Mouse (Mus musculus) spleen, adult 2 months (tissue): ENCODE results near the gene Tomm20l.

Experiments used
- CTCF ChIP-seq: fragments of 200-500 bp; IDR thresholded peaks from 2 replicates; pipeline ENCODE4 v1.5.1; 2011; ENCODE audit warnings: mild to moderate bottlenecking, inconsistent platforms; ENCODE audit not compliant: insufficient read depth, insufficient read length, insufficient replicate concordance; ENCODE audit errors: extremely low read depth
- POLR2A ChIP-seq: fragments of 200-500 bp; IDR thresholded peaks from 2 replicates; pipeline ENCODE4 v1.6.1; 2011; ENCODE audit warnings: low read depth, low read length, inconsistent platforms

DNA sequence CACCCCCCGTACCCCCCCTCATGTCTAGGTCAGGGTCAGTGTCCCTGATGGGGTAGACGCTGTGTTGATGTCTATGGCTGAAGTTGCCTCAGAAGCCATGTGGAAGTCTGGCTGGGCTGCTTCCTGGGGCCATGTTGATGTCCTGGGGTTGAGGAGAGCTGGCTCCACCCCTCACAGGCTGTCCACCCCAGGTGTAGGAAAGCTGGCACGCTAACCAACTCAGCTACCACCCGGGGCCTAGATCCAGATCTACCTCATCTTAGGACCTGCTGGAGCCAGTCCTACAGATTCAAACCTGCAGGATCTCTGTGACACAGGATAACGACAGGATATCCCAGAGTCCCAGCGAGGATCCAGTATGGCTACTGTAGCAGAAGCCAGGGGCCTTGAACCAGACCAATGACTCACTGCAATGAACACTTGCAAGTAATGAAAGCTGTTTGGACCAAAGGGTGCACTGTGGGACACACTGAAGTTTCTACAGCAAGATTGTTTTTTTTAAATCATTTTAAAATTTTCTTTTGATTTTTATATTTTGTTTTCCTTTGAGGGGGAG lies 3.9 kb upstream of the Tomm20l start:
- TF ChIP-seq POLR2A (no peak), CTCF (no peak)
